Mouse (Mus musculus): Measurements from ENCODE around the gene Kif5c.

Kif5c gene

DNA sequence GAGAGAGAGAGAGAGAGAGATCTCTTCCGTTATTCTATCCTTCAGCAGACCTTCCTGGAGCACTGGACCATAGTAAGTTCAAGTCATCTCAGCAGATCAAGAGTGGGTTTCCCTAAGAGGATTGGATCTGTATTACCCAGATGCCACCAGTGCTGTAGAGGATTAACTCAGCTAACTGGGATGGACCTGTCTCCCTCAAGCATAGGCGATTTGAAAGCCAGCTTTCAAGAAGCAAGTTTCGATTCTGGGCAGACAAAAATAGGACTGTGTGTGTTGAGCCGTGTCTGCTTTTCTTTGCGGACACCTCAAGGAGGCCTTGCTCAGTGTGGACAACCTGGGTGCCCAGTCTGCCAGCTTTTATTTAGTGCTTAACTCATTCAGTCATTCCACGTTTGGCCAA lies 170.0 kb downstream of the Kif5c start:
- no peak for DNase-seq (ENCODE audit: low read depth, low spot score)

DNA sequence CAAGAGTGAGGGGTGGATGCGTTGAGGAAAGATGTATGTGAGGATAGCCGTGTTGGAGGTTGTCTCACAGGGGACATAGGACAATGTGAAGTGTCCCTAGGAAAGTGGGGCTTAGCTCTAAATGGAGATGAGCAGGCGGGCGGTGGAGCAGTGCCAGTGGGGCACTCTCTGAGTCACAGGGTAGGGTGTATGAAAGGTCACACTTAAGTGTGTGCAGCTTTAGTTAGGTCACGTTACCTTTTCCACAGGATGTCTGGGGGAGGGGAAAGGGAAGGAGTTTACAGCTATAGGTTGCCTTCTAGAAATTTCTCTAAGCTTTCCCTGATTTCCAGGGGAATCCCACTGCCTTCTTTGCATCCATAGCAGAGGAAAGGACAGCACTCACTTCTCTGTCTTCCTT lies 170.4 kb downstream of the Kif5c start:
- DNase-seq (ENCODE audit: low read depth, low spot score) = no peak

DNA sequence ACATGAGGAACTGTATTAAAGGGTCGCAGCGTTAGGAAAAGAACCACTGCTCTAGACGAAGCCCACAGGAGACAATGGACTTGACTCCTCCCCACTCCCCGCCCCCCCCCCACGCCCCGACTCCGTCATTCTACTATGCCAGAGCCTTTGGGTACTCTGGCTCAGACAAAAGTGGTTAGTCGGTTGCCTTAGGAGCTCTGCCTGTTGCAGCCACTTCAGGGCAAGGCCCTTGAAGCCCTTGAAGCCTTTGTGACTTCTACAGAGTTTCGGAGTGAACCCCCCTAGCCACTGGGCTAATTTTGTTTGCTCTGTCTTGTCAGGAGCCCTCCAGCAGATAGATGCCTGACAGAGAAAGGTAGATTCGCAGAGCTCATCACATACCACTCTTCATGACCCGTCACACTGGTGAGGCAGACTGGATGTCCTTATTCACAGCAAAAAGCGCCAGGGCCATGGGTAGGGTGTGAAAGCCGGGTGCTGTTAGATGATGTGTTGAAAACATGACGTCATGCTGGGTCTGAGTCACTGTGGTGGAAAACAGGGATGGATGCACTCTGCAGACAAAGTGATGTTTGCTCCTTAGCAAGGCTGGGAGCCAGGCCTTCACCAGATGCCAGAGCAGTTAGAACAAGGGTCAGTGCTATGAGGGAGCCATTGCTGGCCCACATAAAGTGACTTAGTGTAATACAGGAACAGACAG lies 178.5 kb downstream of the Kif5c start:
- no peak for DNase-seq (ENCODE audit: low read depth, low spot score)

DNA sequence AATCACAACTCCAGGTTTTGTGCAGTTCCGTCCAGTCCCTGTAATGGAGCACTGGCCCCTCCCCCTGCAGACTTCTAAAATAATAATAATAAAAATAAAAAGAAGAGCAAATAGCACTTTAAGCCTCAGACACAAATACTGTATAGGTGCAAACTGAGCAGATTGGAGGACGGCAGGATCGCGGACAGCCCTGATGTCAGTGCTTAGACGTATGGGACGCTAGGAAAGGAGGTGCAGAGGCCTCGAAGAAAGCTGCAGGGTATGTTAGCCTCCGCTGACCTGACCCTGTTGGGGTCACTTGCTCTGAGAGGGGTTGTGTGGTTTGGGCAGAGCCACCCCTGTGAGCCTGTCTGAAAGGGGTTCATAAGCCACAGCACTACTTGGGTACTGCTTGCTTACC lies 185.3 kb downstream of the Kif5c start:
- DNase-seq (ENCODE audit: low read depth, low spot score) = no peak

DNA sequence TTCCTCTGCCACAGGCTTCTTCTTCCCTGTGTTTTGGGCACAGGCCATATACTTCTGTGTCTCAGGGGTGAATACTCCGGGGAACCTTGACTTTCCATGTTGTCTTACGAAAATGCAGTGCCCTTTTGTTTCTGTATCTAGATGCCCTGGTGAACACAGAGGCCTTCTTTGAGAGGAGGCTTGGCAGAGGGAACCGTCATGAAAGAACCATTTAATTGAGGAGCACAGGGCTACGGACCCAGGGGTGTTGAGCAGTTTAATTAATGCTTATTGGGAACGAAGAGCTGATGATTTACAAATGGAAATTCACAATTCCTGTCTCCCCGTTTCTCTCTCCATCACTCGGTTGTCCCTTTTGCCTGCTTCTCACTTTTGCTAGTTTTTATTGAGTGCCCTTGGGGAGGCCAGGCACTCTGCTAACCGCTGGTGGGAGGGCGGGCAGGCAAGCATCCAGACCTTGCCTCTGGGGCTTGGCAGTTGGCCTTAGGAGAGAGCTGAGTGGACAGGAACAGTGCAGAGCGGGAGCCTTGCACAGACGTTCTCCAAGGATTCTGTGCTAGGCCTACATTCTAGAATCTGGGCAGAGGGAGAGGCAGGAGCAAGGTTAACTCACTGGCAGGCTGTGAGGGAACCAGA lies 186.8 kb downstream of the Kif5c start:
- DNase-seq (ENCODE audit: low read depth, low spot score) = no peak

DNA sequence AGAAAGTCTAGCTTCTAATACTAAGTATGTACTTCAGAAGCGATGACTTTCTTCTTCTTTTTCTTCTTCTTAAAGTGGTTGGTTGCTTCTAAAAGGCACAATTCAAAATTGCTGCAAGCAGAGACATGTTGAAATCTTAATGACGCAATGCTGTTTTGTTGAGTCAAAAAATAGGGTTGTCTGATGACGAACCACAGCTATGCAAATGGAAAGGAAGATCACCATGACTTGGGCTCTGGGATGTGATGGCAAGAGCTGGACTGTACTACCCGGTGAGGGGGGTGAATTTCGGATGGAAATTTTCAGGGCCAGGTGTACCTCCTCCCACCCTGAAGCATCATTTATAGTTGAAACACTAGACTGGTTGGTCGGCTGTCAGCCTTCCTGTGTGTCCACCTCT lies 190.4 kb downstream of the Kif5c start:
- DNase-seq (ENCODE audit: low read depth, low spot score) = no peak

DNA sequence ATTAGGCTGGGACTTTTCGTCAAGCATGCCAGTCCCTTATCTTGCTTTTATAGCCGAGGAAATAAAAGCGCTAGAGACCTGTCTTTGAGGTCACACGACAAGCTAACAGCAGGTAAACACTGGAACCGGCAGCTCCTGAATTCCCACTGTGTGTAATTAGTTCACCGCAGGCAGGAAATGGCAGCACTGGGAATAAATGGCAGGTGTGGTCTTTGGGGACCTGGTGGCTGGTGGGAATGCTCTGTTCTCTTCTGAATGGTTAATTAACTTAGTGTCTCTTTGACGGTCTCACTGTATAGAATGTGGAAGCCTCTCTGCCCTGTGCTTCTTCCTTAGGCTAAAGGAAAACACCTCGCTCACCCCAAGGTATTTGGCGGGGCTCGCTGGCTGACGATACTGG lies 192.3 kb downstream of the Kif5c start:
- no peak for DNase-seq (ENCODE audit: low read depth, low spot score)

DNA sequence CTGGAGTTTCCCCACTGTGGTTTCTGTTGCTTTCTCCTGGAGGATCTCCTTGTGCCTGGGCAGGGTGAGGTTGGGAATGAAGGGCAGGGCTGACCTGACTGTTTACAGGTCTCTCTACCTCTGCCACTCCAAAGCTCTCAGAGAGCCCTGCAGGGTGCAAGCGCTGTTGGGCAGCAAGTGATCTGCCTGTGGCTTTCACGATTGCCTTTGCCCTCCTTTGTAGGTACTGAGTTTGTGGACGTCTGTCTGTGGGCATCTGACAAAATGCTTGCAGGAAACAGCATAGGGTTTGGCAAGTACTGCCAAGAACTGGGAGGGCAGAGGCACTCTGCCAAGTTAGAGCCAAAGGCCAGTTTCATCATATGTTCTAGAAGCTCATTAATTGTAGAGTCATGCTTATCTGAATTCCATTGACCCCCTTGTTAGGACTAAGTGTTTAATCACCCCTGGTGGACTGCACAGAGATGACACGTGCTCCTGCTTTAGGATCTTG lies 192.8 kb downstream of the Kif5c start:
- no peak for DNase-seq (ENCODE audit: low read depth, low spot score)

DNA sequence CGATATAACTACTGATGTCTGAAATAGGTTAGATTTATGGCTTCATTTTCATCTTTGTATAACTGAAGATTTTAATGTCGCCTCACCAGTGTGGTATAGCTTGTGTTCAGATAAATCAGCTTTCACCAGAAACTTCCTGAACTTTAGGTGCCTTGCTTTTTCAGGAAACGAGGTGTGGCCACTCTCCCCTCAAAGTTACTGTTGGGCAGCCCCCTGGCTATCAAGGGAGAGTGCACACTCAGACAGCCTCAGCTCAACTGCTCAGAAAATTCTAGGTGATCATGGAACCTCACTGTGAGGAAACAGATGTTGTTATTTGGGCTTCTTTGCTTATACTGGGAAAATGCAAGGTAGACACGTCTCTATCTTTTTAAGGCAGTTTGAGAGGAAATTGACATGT lies 194.1 kb downstream of the Kif5c start:
- DNase-seq (ENCODE audit: low read depth, low spot score) = no peak

DNA sequence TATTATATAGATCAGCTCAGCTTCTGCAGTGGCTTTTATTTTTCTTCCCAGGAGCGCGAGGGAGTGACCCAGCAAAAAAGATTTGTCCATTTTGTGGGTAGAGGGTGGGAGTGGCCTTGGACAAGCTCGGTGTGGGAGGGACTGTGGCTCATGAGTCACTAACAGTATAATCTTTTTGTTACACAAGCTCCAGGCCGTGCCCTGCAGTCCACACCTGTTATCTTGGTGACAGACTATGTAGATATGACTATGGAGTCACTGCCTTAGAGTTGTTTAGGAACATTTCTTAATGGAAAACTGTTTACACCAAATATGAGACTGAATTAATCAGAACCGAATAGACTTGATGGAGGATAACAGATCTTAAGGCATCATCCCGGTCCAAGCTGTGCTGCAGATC lies 194.9 kb downstream of the Kif5c start:
- no peak for DNase-seq (ENCODE audit: low read depth, low spot score)

DNA sequence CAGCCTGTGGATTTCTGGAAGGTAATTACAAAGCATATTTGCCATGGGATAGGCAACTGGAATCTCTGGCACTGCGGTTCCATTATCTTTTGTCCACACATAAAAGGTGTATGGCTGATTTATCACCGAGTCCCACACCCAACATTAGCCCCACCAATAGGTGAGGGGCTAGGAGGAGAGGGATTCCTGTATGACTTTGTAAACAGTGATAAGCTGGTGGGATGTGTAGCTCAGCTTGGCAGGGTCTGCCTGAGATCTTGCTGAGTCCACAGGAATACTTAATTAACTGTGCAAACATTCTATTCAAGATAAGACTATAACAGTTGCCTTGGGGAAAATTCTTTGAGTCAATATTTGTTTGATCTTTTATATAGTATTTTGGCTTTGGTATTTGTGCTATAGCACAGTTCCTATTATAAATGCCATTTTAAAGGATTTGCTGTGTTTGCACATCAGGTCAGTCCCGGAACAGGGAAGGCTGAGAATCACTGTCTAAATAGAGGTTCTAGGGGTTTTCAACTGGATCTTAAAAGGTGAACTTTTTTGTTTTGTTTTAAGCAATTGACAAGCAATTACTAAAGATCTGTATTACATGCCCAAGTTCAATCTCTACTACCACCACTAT lies 196.7 kb downstream of the Kif5c start:
- no peak for DNase-seq (ENCODE audit: low read depth, low spot score)

DNA sequence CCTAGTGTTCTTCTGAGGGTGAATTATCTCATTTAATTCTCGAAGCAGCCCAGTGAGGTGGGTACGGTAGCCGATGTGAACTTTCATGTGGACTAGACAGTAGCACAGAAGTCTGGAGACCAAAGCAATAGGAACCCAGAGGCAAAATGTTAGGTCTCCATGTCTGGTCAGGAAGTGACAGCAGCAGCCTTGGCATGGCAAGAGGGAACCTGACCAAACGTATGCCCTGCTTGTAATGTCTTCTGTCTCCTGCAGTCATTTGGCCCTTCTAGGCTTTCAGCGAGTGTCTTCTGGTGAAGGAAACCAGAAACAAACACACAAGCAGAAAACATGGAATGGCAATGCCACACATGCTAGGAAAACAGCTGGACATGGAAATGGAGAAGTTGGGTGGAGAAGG lies 197.5 kb downstream of the Kif5c start:
- no peak for DNase-seq (ENCODE audit: low read depth, low spot score)

DNA sequence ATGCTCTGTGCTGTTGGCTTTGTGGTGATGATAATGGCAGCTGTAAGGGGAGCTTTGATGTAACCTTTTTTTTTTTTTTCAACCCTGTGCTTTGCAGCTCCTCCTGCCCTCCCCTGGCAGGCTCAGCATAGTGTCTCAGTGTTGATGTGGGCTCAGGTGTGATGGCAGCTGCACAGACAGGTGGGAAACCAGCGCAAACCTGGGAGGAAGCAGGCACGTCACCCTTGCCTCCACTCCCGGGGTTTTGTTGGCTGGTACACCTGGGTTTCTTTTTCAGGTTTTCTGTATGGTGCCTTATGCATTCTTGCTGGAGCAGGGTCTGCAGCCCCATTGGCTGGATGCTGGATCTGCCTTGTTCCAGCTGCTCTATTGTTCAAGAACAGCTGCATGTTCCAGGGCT lies 198.1 kb downstream of the Kif5c start:
- DNase-seq (ENCODE audit: low read depth, low spot score) = no peak

DNA sequence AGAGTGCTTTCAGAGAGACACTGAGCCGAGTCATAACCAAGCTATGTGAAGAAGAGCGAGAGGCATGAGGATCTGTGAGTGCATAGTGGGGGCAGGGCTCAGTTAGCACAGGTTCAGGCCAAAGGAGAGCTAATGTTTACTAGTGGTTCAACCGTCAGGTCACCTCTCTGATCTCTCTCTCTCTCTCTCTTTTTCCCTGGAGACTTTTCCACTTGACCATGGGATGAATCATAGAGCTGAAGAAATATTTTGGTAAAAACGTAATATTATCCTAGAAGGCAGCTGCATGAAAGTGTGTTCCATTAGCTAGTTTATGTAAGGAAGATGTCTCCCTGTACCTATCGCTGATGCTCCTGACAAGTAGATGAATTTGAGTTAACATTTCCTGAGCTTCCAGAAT lies 199.0 kb downstream of the Kif5c start:
- no peak for DNase-seq (ENCODE audit: low read depth, low spot score)

DNA sequence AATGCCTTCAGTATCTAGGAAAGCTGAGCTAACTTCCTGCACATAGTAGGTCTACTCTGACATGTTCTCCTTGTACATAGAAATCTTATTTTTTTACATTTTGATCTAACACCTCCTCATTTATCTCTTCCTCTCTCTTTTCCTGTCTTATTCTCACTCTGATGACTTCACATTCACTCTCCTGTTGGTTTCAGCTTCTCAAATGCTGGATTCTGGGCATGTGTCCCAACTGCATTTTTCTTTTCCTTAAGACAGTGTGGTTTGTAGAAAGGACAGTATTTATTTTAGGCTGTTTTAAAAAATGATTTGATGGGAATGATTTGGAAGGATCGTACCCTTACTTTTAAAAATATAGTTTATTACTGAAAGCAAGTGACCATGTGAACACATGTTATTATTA lies 203.2 kb downstream of the Kif5c start:
- no peak for DNase-seq (ENCODE audit: low read depth, low spot score)
